Mouse (Mus musculus): ENCODE data around the gene Cxadr.

DNA sequence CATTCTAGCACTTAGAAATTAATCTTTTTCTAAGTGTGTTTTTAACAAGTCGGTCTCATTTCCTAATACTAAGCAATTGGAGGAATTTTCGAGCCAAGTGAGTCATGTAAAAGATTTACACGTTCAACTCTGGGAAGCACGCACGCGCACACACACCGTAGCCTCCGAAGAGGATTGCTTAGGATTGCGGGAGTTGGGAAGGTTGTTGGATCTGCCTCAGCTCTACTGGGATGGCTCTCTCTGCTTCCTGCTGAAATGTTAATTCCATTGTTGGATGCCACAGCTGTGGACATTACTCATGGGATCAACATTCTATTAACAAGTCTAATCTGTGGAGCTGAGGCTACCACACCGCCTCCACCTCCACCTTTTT, 1.4 kb downstream of the Cxadr start:
- TF ChIP-seq CTCF (IDR thresholded peaks at IDR 0.05; ENCODE audit: control insufficient read depth, insufficient read depth, low read length) (no peak), POLR2A (IDR thresholded peaks at IDR 0.05; ENCODE audit: borderline replicate concordance, control insufficient read depth, low read depth, low read length) (no peak)
